Mouse (Mus musculus) cerebellum, adult 2 months (tissue): ENCODE measurements around the gene Ntn1. TPM values are rescaled to one million over a fixed set of nuclear protein-coding genes. Genes with fewer than 3 reads are reported as not detected.
A peak's percentile ranks its signal among the peaks of the same experiment; 100 is the strongest.

Source experiments
- DNase-seq, 2 experiments: peaks; one replicate each; pipeline ENCODE4 v3.0.0; 2021
- H3K27ac ChIP-seq: fragments of 200-500 bp; 2 replicates; pipeline ENCODE4 v1.5.1; 2012; ENCODE audit warnings: low read length, control low read depth, inconsistent platforms; ENCODE audit not compliant: insufficient read depth
- H3K27me3 ChIP-seq: fragments of 200-500 bp; 2 replicates; pipeline ENCODE4 v1.6.1; 2012; ENCODE audit warnings: inconsistent platforms, mild to moderate bottlenecking, low read length, moderate library complexity; ENCODE audit not compliant: control insufficient read depth, insufficient read depth
- H3K4me1 ChIP-seq: fragments of 200-500 bp; 2 replicates; pipeline ENCODE4 v1.6.1; 2011; ENCODE audit warnings: low read length; ENCODE audit not compliant: control insufficient read depth, insufficient read depth
- H3K4me3 ChIP-seq: fragments of 200-500 bp; replicated peaks from 2 replicates; pipeline ENCODE3; 2011; ENCODE audit warnings: mild to moderate bottlenecking, low read depth, low read length, control low read depth; ENCODE audit not compliant: insufficient read depth
- CTCF ChIP-seq: fragments of 200-500 bp; IDR thresholded peaks from 2 replicates; pipeline ENCODE4 v1.5.1; 2011; ENCODE audit warnings: low read depth, mild to moderate bottlenecking, control low read depth, low read length, moderate library complexity, borderline replicate concordance; ENCODE audit not compliant: insufficient read depth
- POLR2A ChIP-seq: fragments of 200-500 bp; IDR thresholded peaks from 2 replicates; pipeline ENCODE4 v1.6.1; 2011; ENCODE audit warnings: low read length, control low read depth, borderline replicate concordance; ENCODE audit not compliant: insufficient read depth
- WGBS: fragments of 180-500 bp; shearing (Covaris S2); methylation state at CpG from one replicate; pipeline ENCODE4 v1.1.7; 2018; 5-methylcytosine and 5-hydroxymethylcytosine counted together
- polyA plus RNA-seq: library from polyadenylated mRNA; depleted of rRNA; stranded (reverse); fragments of >200 nt; gene quantifications from 2 replicates; pipeline ENCODE4 v1.2.3, GENCODE M21; 2012

The Ntn1 gene
- polyA plus RNA-seq, 1 experiment: 22.0 TPM

DNA sequence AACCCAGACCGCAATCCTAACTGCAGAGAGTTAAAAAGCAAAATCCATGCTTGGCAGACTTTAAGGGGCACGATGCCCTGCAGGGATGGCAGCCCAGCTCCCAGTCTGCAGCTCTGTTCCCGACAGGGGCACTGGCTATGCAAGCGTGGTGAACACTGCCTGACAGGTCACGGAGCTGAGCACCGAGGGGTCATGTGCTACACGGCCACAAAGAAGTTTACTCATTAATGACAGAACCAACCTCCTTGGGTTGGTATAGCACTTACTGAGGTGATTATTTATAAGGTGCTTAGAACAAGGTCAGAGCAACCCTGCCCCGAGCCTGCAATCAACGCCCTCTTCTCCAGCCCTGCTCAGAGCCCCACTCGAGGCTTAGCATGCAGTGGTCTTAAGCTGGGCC is 27.5 kb downstream of the Ntn1 start:
- no peak for DNase-seq
- Histone ChIP-seq H3K27ac (no peak overlapping the region), H3K4me3 (no peak overlapping the region), H3K27me3 (no peaks in the 10 kb centered on the region), H3K4me1 (no peaks in the 10 kb centered on the region)
- TF ChIP-seq CTCF (no peak), POLR2A (no peak)
- 59% methylated on average over 10 of the region's 10 CpGs for WGBS

GRCm38 (mm10) chr11:68371609-68372008 is 29.0 kb downstream of the Ntn1 start:
- Histone ChIP-seq H3K4me3 (no peak overlapping the region), H3K27ac (no peak overlapping the region), H3K27me3 (no peaks in the 10 kb centered on the region), H3K4me1 (no peaks in the 10 kb centered on the region)
- WGBS: 74% methylated on average over 11 of the region's 11 CpGs
- no peak for DNase-seq
- TF ChIP-seq CTCF (no peak), POLR2A (no peak)

GRCm38 (mm10) chr11:68356901-68357300 is 43.7 kb downstream of the Ntn1 start:
- 64% methylated on average over 8 of the region's 8 CpGs for WGBS
- no peak overlapping the region for H3K4me3 ChIP-seq
- no peak for DNase-seq
- H3K4me1 ChIP-seq: peaks cover 6% of the 10 kb centered on the region; the same call in 1 of the 2 replicates
- TF ChIP-seq CTCF: no peak
- TF ChIP-seq POLR2A: no peak
- no peaks in the 10 kb centered on the region; the same call in 1 of the 2 replicates for H3K27me3 ChIP-seq
- H3K27ac ChIP-seq: no peak overlapping the region

DNA sequence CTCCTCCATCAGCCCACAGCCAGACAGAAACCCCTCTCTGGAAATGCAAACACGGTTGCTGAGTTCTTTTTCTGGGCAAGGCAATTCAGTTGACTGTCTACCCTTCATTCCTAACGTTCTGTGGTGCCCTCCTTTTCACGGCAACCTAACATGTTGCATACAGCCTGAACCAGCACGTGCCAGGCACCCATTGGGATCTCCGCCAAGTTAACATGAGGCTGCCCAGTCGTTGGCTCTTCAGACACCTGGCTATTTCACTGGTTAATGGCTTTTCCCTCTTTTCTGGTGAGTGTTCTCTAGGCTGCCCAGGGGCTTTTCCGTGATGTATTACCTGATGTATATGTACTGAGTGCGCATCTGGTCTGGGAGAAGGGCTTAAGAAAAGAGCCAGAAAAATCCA is 45.1 kb downstream of the Ntn1 start:
- no peak for TF ChIP-seq POLR2A
- TF ChIP-seq CTCF: no peak
- 25% methylated on average over 8 of the region's 8 CpGs for WGBS
- H3K27ac ChIP-seq: no peak overlapping the region
- DNase-seq: peak; percentile 25 to 43
- H3K4me3 ChIP-seq: no peak overlapping the region
- peaks cover 6% of the 10 kb centered on the region; the same call in 1 of the 2 replicates for H3K4me1 ChIP-seq
- no peaks in the 10 kb centered on the region; the same call in 1 of the 2 replicates for H3K27me3 ChIP-seq

GRCm38 (mm10) chr11:68354848-68355247 is 45.8 kb downstream of the Ntn1 start:
- no peak for DNase-seq
- Histone ChIP-seq H3K27me3 (no peaks in the 10 kb centered on the region; the same call in 1 of the 2 replicates), H3K4me3 (no peak overlapping the region), H3K27ac (no peak overlapping the region), H3K4me1 (peaks cover 6% of the 10 kb centered on the region; the same call in 1 of the 2 replicates)
- 76% methylated on average over 3 of the region's 3 CpGs for WGBS
- no peak for TF ChIP-seq POLR2A

GRCm38 (mm10) chr11:68352236-68352635 is 48.4 kb downstream of the Ntn1 start:
- H3K27ac ChIP-seq: no peak overlapping the region
- no peak for DNase-seq
- H3K27me3 ChIP-seq: no peaks in the 10 kb centered on the region; the same call in 1 of the 2 replicates
- TF ChIP-seq CTCF: no peak
- no peak for TF ChIP-seq POLR2A
- H3K4me3 ChIP-seq: no peak overlapping the region
- peaks cover 6% of the 10 kb centered on the region; the same call in 1 of the 2 replicates for H3K4me1 ChIP-seq
- 78% methylated on average over 6 of the region's 6 CpGs for WGBS

DNA sequence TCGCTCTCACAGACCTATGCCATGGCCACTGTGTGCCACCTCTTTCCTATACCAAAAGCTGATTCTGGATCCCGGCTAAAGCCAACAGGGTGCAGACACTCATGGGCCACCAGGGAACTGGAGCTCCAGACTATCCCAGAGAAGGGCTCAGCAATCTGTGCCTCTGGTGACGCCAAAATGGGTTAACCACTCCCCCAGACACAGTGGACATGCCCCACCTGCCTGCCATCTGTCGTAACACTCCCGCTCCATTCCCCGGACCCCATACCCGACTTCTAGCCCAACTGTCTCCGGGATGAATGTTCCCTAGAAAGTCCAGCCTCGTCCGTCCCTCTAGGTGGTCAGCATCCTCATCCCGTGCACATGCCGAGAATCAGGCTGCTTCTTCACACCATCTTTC is 51.8 kb downstream of the Ntn1 start:
- WGBS: 36% methylated on average over 12 of the region's 12 CpGs
- DNase-seq: no peak
- Histone ChIP-seq H3K27ac (no peak overlapping the region), H3K4me3 (no peak overlapping the region), H3K27me3 (no peaks in the 10 kb centered on the region; the same call in 1 of the 2 replicates), H3K4me1 (no peaks in the 10 kb centered on the region)
- TF ChIP-seq POLR2A (no peak), CTCF (no peak)

GRCm38 (mm10) chr11:68348083-68348482 is 52.5 kb downstream of the Ntn1 start:
- H3K4me1 ChIP-seq: no peaks in the 10 kb centered on the region
- WGBS: 86% methylated on average over 6 of the region's 6 CpGs
- H3K27ac ChIP-seq: no peak overlapping the region
- no peak overlapping the region for H3K4me3 ChIP-seq
- no peak for DNase-seq
- TF ChIP-seq CTCF (no peak), POLR2A (no peak)
- H3K27me3 ChIP-seq: no peaks in the 10 kb centered on the region; the same call in 1 of the 2 replicates

DNA sequence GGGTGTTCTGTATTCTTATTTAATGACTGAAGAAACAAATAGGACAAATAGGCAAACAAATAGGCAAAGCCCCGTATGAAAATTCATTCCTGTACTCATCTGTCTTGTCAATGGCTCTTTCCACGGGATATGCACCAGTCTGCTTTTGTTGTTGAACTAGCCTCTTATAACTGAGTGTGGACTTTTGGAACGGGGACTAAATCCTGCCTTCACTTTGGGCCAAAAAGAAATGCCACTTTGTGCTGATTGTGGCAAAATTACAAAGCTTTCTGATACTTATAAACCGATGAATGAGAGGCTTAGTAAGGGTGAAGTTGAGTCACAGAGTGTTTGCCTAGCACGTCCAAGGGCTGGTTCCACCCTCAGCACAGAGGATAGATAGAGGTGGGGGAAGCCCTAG is 53.1 kb downstream of the Ntn1 start:
- no peak for TF ChIP-seq POLR2A
- no peak for TF ChIP-seq CTCF
- H3K4me3 ChIP-seq: no peak overlapping the region
- no peak for DNase-seq
- H3K4me1 ChIP-seq: no peaks in the 10 kb centered on the region
- no peak overlapping the region for H3K27ac ChIP-seq
- no peaks in the 10 kb centered on the region; the same call in 1 of the 2 replicates for H3K27me3 ChIP-seq
- WGBS: 86% methylated on average over 5 of the region's 5 CpGs
